Mouse (Mus musculus) testis, adult 2 months (tissue): Measurements from ENCODE around the gene Fli1. TPM values are rescaled to one million over a fixed set of nuclear protein-coding genes. Genes with fewer than 3 reads are reported as not detected.

ENCODE experiments used
- H3K27ac ChIP-seq: fragments of 200-500 bp; 2 replicates; pipeline ENCODE4 v1.5.1; 2012; ENCODE audit warnings: low read depth, low read length; ENCODE audit not compliant: control insufficient read depth, insufficient read depth
- H3K27me3 ChIP-seq: fragments of 200-500 bp; 2 replicates; pipeline ENCODE4 v1.6.1; 2012; ENCODE audit warnings: mild to moderate bottlenecking, low read length, moderate library complexity; ENCODE audit not compliant: control insufficient read depth, insufficient read depth
- H3K36me3 ChIP-seq: fragments of 200-500 bp; 2 replicates; pipeline ENCODE4 v1.6.1; 2012; ENCODE audit warnings: mild to moderate bottlenecking, low read length; ENCODE audit not compliant: control insufficient read depth, insufficient read depth
- H3K4me1 ChIP-seq: fragments of 200-500 bp; 2 replicates; pipeline ENCODE4 v1.6.1; 2012; ENCODE audit warnings: low read length; ENCODE audit not compliant: control insufficient read depth, insufficient read depth
- H3K4me3 ChIP-seq: fragments of 200-500 bp; 2 replicates; pipeline ENCODE4 v1.5.1; 2012; ENCODE audit warnings: low read depth, mild to moderate bottlenecking, low read length, moderate library complexity, mixed read lengths; ENCODE audit not compliant: control insufficient read depth
- CTCF ChIP-seq: fragments of 200-500 bp; IDR thresholded peaks from 2 replicates; pipeline ENCODE4 v1.5.1; 2012; ENCODE audit warnings: low read depth, mild to moderate bottlenecking, inconsistent platforms, low read length, moderate library complexity; ENCODE audit not compliant: control insufficient read depth, insufficient read depth, insufficient replicate concordance
- POLR2A ChIP-seq: fragments of 200-500 bp; IDR thresholded peaks from 2 replicates; pipeline ENCODE4 v1.6.1; 2012; ENCODE audit warnings: low read depth, mild to moderate bottlenecking, inconsistent platforms, low read length, moderate library complexity; ENCODE audit not compliant: control insufficient read depth
- polyA plus RNA-seq: library from polyadenylated mRNA; depleted of rRNA; stranded (reverse); fragments of >200 nt; gene quantifications from 2 replicates; pipeline ENCODE4 v1.2.3, GENCODE M21; 2012; rRNA removed

Fli1 gene
- polyA plus RNA-seq, 1 experiment = 0.51 TPM

DNA sequence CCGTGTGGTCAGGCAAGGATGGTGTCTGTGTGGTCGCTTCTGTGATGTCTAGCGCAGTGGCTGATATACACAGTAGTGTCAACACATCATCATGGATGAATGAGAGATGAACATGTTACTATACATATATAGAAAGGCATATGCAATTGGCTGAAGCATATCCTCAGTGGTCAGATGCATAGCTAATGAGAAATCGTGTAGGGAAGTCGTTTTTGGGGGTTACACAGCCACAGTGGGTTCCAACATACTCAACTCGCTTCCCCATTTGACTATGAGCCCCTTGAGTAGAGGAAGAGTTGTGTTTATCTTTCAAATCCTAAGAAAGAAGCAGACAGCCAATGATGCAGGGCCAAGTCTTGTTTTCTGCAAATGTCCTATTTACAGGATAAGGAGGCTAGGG, 149.9 kb downstream of the Fli1 start:
- Histone ChIP-seq H3K27ac (no peak overlapping the region), H3K36me3 (no peaks in the 10 kb centered on the region), H3K4me1 (peaks cover 2% of the 10 kb centered on the region; the same call in 1 of the 2 replicates)

GRCm38 (mm10) chr9:32391701-32392100, 151.0 kb downstream of the Fli1 start:
- no peak overlapping the region for H3K27ac ChIP-seq
- no peak overlapping the region for H3K4me3 ChIP-seq
- H3K27me3 ChIP-seq = no peaks in the 10 kb centered on the region
- peaks cover 2% of the 10 kb centered on the region; the same call in 1 of the 2 replicates for H3K4me1 ChIP-seq
- no peaks in the 10 kb centered on the region for H3K36me3 ChIP-seq
- no peak for TF ChIP-seq POLR2A

More for the DNA sequence above, 149.9 kb downstream of the Fli1 start:
- H3K27me3 ChIP-seq = no peaks in the 10 kb centered on the region
- no peak for TF ChIP-seq POLR2A
- no peak for TF ChIP-seq CTCF
- H3K4me3 ChIP-seq = no peak overlapping the region

GRCm38 (mm10) chr9:32391092-32391491, 151.6 kb downstream of the Fli1 start:
- no peak overlapping the region for H3K4me3 ChIP-seq
- no peaks in the 10 kb centered on the region for H3K36me3 ChIP-seq
- no peak for TF ChIP-seq CTCF
- no peak for TF ChIP-seq POLR2A
- peaks cover 2% of the 10 kb centered on the region; the same call in 1 of the 2 replicates for H3K4me1 ChIP-seq
- no peaks in the 10 kb centered on the region for H3K27me3 ChIP-seq
- H3K27ac ChIP-seq = no peak overlapping the region

DNA sequence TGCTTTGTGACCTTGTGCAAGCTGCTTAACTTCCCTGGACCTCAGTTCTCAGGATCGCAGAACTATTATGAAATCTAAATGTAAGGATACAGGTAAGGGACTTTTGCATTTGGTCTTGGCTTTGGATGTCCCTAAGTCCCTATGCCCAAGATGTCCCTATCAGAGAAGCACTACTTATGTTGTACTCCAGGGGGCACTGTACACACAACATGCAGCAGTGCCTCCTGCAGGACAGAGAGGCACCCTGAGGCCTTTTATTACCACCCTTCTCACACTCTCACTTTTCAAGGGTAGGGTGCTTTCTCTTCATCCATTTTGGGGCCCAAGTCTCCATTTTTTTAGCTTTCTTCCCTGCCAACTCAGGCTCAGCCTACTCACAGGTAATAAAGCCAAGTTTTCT, 154.5 kb downstream of the Fli1 start:
- Histone ChIP-seq H3K27me3 (no peaks in the 10 kb centered on the region), H3K4me3 (no peak overlapping the region), H3K4me1 (no peaks in the 10 kb centered on the region), H3K27ac (no peak overlapping the region), H3K36me3 (no peaks in the 10 kb centered on the region)
- TF ChIP-seq CTCF (peak; percentile 57; the same call in 1 of the 2 replicates), POLR2A (no peak)

- Histone ChIP-seq H3K27ac (no peak overlapping the region), H3K4me3 (no peak overlapping the region), H3K4me1 (no peaks in the 10 kb centered on the region), H3K27me3 (no peaks in the 10 kb centered on the region), H3K36me3 (no peaks in the 10 kb centered on the region)
- TF ChIP-seq POLR2A (no peak), CTCF (no peak)
Observed at GRCm38 (mm10) chr9:32384906-32385305, 157.8 kb downstream of the Fli1 start.

DNA sequence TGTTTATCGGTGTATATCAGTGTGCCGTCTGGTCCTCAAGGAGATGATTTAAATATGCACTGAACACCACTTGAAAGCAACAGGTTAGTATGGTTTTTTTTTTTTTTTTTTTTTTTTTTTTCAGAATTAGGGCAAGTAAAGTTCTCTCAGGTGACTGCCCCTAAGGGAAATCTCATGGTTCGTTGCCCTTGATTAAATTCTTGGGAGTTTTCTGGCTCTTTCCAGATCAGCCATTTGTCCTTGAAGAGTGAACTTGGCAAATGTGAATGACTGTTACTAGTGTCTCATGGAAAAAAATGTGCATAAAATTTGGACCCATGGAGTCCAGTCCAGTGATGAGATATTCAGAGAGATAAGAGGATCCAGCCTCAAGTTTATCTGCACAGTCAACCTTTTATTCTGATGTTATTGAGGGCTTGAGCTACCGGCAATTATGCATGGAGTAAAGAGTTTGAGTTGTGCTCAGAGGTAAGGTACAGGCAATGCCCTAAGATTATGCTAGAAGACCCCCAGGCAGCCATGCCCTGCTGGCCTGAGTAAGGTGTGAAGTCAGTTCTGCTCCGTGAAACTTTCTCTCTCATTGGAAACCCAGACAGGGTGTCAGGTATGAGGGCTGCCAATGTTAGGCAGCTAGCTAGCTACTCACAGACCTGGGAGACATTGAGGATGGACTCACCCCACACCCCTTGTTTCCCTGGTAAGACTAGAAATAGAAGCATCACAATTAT, 165.6 kb downstream of the Fli1 start:
- no peak overlapping the region for H3K4me3 ChIP-seq
- no peak for TF ChIP-seq CTCF
- TF ChIP-seq POLR2A = no peak
- no peaks in the 10 kb centered on the region for H3K36me3 ChIP-seq
- no peaks in the 10 kb centered on the region for H3K27me3 ChIP-seq
- no peak overlapping the region for H3K27ac ChIP-seq
- H3K4me1 ChIP-seq = no peaks in the 10 kb centered on the region

GRCm38 (mm10) chr9:32376031-32376430, 166.6 kb downstream of the Fli1 start:
- Histone ChIP-seq H3K4me3 (no peak overlapping the region), H3K36me3 (no peaks in the 10 kb centered on the region), H3K27me3 (no peaks in the 10 kb centered on the region), H3K27ac (no peak overlapping the region), H3K4me1 (no peaks in the 10 kb centered on the region)
- TF ChIP-seq POLR2A (no peak), CTCF (no peak)

DNA sequence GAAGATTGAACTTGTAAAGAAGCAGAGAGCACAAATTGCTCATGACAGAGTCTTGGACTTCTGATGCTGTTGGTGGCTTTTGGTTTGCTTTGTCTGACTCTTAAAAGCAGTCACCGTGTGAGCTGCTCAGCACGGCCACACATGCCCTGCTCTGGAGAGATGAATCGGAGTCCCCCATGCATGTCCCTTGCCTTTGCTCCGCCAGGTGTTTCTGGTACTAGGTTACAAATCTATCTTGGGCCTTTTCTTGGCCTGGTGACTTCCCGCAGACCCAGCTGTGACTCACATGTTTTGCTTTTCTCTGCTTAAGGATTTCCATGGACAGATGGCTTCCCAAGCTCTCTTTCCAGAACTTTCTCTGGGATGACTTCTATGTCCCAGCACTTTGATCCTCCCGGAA, 169.0 kb downstream of the Fli1 start:
- no peak overlapping the region for H3K27ac ChIP-seq
- TF ChIP-seq POLR2A (no peak), CTCF (no peak)
- H3K4me3 ChIP-seq = no peak overlapping the region
- H3K36me3 ChIP-seq = no peaks in the 10 kb centered on the region
- H3K4me1 ChIP-seq = no peaks in the 10 kb centered on the region; the same call in 1 of the 2 replicates
- no peaks in the 10 kb centered on the region for H3K27me3 ChIP-seq

Other genes with a start within 250 kb of the Fli1 start
- 0.02 TPM in 1 of 2 replicates, not detected in the other for gene Kcnj5, start 198.5 kb downstream of the Fli1 start, polyA plus RNA-seq
- gene Kcnj1, start 170.4 kb downstream of the Fli1 start, polyA plus RNA-seq = 0.10 and 0.25 TPM in 2 replicates
- gene Ets1, start 93.4 kb upstream of the Fli1 start, polyA plus RNA-seq = 0.90 and 1.1 TPM in 2 replicates